Mouse (Mus musculus): ENCODE results near the gene Hfe2. TPM values are rescaled to one million over a fixed set of nuclear protein-coding genes. Genes with fewer than 3 reads are reported as not detected.

Gene Hfe2
- polyA plus RNA-seq, 1 experiment from 2014 or later: not detected

- Histone ChIP-seq H3K36me3 (ENCODE audit: inconsistent target) (no peaks in the 10 kb centered on the region), H3K79me2 (ENCODE audit: inconsistent target) (peaks cover 25% of the 10 kb centered on the region), H3K4me3 (ENCODE audit: inconsistent target) (peak overlapping the region; percentile 37), H3K27ac (peak overlapping the region; percentile 97)
- 18% methylated on average over 14 of the region's 14 CpGs for WGBS (ENCODE audit: missing documents)
Measured at GRCm38 (mm10) chr3:96576005-96576658, 51.2 kb downstream of the Hfe2 start.

GRCm38 (mm10) chr3:96576690-96577541, 51.9 kb downstream of the Hfe2 start, which contains the start of gene Gm16253:
Gene Gm16253, plus strand, starts transcription at chr3:96576984.
- peaks cover 25% of the 10 kb centered on the region for H3K79me2 ChIP-seq (ENCODE audit: inconsistent target)
- peak within 1 kb of the TSS; percentile 97 for H3K27ac ChIP-seq
- 13% methylated on average over 16 of the region's 17 CpGs for WGBS (ENCODE audit: missing documents)
- peak within 1 kb of the TSS; percentile 37 for H3K4me3 ChIP-seq (ENCODE audit: inconsistent target)
- no peaks in the 10 kb centered on the region for H3K36me3 ChIP-seq (ENCODE audit: inconsistent target)

- Histone ChIP-seq H3K79me2 (ENCODE audit: inconsistent target) (peaks cover 25% of the 10 kb centered on the region), H3K27ac (peak overlapping the region; percentile 97), H3K4me3 (ENCODE audit: inconsistent target) (peak overlapping the region; percentile 15; the same call in 1 of the 2 replicates), H3K36me3 (ENCODE audit: inconsistent target) (no peaks in the 10 kb centered on the region)
- WGBS (ENCODE audit: missing documents): 64% methylated on average over 4 of the region's 4 CpGs
Measured at GRCm38 (mm10) chr3:96577566-96577965, 52.6 kb downstream of the Hfe2 start.

Other genes starting within 250 kb of the Hfe2 start
- gene Fcgr1, start 231.2 kb upstream of the Hfe2 start, polyA plus RNA-seq (2018): 189 to 290 TPM (median 287 TPM) in 3 replicates
- not detected in 3 replicates for gene BC107364, start 72.9 kb upstream of the Hfe2 start, polyA plus RNA-seq (2018)
- gene Txnip, start 32.8 kb downstream of the Hfe2 start, polyA plus RNA-seq (2018): 198 to 536 TPM (median 239 TPM) in 3 replicates
- not detected in 3 replicates for gene Gm16253, start 51.8 kb downstream of the Hfe2 start, polyA plus RNA-seq (2018)
- 31.8 to 127 TPM (median 41.1 TPM) in 3 replicates for gene Polr3gl, start 69.0 kb downstream of the Hfe2 start, polyA plus RNA-seq (2018)
- gene Ankrd34a, start 71.5 kb downstream of the Hfe2 start, polyA plus RNA-seq (2018): 0.07 to 0.15 TPM in 2 of 3 replicates, not detected in the other
- gene Lix1l, start 76.0 kb downstream of the Hfe2 start, polyA plus RNA-seq (2018): 7.5 to 9.5 TPM (median 8.3 TPM) in 3 replicates
- gene Rbm8a, start 104.8 kb downstream of the Hfe2 start, polyA plus RNA-seq (2018): 28.6 to 43.9 TPM (median 42.7 TPM) in 3 replicates
- 17.2 to 29.8 TPM (median 26.2 TPM) in 3 replicates for gene Pex11b, start 110.2 kb downstream of the Hfe2 start, polyA plus RNA-seq (2018)
- gene Gm42957, start 110.3 kb downstream of the Hfe2 start, polyA plus RNA-seq (2018): not detected in 3 replicates
- gene Itga10, start 120.4 kb downstream of the Hfe2 start, polyA plus RNA-seq (2018): 0.10 to 0.32 TPM (median 0.29 TPM) in 3 replicates
- 0.03 to 0.07 TPM in 2 of 3 replicates, not detected in the other for gene Ankrd35, start 145.0 kb downstream of the Hfe2 start, polyA plus RNA-seq (2018)
- 13.0 to 14.5 TPM (median 14.1 TPM) in 3 replicates for gene Pias3, start 171.2 kb downstream of the Hfe2 start, polyA plus RNA-seq (2018)
- 0.20 TPM in 1 of 3 replicates, not detected in the others for gene Nudt17, start 183.4 kb downstream of the Hfe2 start, polyA plus RNA-seq (2018)
- gene Polr3c, start 202.5 kb downstream of the Hfe2 start, polyA plus RNA-seq (2018): 25.2 to 36.6 TPM (median 28.8 TPM) in 3 replicates
- gene Rnf115, start 202.5 kb downstream of the Hfe2 start, polyA plus RNA-seq (2018): 72.8 to 94.2 TPM (median 85.6 TPM) in 3 replicates

Data from macrophage (primary cell).